Mouse (Mus musculus): ENCODE results near the gene Hist2h2bb.

Gene Hist2h2bb

DNA sequence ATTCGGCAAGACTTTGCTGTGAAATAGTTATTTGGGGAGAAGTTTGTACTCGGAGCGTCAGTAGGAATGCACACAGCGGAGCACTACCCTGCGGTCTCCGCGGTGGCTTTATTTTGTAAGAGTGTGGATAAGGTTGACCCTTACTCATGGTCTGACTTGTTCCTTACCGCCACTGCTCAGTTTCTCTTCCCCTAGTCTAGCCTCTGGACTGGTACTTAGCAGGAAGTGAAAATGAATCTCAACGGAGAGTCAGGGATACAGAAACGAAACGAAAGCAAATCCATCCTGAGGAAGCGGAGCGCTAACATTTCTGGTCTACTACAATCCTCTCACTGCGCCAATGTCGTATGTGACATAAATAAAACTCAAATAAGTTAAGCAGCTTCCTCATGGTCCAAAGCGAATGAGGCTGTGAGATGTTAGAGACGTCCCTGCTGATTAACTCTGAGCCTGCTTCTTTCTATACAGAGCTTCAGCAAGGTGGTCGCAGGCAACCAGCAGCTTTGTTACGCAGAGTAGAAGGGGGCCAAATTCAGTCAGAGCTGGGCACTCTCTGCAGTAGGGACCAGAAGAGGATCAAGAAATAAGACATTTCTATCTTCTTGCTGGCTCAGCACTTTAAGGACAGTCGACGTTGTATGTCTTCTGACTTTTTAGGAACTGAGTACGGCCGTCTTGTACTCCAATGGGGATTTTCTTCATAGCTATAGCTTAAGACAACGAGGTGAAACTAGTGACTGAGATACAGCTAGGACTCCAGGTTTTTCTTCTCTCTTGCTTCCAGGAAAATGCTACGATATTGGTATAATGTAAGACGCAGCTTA, 31.4 kb downstream of the Hist2h2bb start:
- no peak for DNase-seq (ENCODE audit: low spot score in 2 of 2)

DNA sequence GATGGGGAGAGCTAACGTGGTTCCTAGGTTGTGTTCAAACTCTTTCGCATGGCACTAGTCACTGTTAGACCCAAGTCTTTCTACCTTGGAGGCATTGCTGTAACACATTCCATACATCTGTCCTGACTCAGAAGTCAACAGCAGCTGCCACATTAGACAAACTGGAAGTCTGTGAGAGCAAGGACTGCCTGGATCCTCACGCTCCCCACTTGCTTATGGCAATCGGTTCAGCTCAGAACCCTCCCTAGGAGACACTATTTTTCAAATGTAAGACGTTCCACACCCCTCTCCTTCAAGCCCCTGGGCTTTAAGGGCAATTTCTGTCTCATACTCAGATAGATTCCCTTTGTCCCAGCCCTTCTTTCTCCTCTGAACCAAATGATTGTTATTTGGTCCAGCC, 32.5 kb downstream of the Hist2h2bb start:
- no peak for DNase-seq (ENCODE audit: low spot score in 2 of 2)

DNA sequence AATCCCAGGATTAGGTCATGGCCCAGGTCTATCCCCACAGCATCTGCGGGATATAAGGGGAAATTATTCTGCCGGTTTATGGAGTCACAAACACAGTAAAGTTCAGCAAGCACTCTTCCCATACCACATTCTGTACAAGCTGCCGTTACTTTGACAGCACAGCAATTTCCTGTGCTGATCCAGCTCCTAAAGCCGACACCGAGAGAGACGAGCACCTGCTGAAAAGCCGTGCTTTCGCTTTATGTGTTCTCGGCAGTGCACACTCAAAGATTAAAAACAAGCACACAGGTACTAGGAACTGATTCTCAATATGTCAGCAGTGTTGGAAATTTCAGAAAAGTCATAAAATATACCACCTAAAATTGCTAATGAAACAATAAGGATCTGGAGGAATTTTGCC, 37.0 kb downstream of the Hist2h2bb start:
- no peak for DNase-seq (ENCODE audit: low spot score in 2 of 2)

DNA sequence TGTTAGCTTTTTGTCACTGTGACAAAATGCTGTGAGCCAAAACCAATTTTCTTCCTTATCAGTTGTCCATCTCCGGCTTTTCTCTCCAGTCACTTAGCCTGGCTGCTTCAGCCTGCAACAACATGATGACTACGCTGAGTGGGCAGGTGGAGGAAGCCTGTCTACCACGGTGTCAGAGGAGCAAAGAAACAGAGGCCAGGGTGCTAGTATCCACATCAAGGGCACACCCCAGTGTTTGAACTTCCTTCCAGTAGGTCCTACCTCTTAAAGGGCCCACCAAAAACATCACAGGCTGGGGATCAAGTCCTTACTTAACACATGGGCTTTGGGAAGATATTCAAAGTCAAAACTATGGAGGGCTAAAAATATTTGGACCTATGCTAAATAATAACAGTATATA, 39.9 kb downstream of the Hist2h2bb start:
- DNase-seq (ENCODE audit: low spot score in 2 of 2): no peak

DNA sequence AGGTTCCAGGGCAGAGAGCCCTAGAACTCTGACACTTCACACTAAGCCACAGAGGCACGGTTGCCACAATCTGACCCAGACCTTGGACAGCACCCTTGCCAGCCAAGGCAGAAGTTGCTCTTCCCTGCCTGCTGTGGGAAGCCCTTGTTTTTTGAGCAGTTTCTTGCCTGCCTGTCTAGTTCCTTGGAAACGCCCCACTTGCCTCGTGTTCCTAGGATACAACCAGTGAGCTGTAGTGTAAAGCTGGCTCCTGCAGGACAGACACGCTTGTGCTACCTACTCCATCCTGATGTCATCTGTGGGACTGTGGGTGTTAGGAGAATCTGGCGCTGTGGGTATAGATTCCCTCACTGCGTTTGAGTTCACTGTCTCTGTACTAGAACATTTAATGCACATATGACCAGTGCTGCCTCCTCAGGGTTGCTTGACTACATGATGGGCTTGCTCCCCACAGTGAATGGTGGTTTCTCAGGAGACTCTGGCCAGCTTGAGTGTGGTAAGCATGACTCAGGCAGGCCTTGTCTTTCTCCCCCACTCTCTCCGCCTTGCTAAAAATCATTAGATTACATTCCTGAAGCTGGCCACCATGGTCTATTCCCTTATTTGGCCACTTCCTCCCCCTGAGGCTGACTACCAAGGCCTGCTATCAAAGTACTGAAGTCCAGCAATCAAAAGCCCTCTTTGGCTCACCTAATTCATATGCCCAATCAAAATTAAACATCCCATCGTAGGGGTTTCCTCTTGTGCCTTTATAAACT, 43.0 kb downstream of the Hist2h2bb start:
- DNase-seq (ENCODE audit: low spot score in 2 of 2): no peak

Measured in spleen, postnatal 10 days (tissue).